Mouse (Mus musculus): ENCODE measurements around the gene Brd1. TPM values are rescaled to one million over a fixed set of nuclear protein-coding genes. Genes with fewer than 3 reads are reported as not detected.

Brd1 gene
- polyA plus RNA-seq, 1 experiment: 35.9 TPM

DNA sequence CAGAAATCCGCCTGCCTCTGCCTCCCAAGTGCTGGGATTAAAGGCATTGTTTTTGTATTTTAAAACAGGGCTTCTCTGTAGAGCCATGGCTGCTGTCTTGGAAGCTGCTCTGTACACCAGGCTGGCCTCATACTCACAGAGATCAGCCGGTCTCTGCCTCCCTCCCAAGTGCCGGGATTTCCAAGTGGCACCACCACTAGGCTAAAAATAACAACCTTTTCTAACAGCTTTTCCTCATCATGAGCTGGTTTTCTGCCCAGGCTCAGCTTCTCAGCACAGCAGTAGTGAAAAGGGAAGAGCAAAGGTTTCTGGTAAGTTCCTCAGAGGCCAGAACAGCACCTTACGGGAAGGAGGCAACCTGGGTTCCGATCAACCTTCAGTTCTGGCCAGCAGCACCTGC, 56.5 kb downstream of the Brd1 start:
- no peak for TF ChIP-seq POLR2A (IDR thresholded peaks at IDR 0.05; ENCODE audit: borderline replicate concordance, extremely low read depth, insufficient read depth, insufficient read length, poor library complexity, severe bottlenecking)
- no peak for TF ChIP-seq CTCF (IDR thresholded peaks at IDR 0.05; ENCODE audit: borderline replicate concordance, extremely low read depth, insufficient read depth, insufficient read length)
- DNase-seq (ENCODE audit: low read depth): no peak

DNA sequence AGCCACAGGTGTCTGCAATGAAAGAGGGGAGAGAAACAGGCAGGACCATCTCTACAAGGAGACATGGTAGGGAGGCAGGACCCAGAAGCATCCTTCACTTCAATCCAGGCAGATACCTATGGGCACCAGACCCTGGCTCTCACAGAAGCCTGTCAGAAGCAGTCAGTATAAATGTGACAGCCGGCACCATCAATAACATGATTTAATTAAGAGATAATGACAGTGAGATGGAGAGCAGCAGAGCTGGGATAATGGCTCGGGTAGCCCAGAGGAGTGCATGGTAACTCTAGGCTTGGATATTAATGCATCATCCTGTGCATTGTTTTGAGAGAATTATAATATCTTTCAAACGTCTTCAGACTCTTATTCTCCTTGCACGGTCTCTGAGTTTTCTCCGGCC, 58.0 kb downstream of the Brd1 start:
- DNase-seq (ENCODE audit: low read depth): peak; percentile 33
- TF ChIP-seq CTCF (IDR thresholded peaks at IDR 0.05; ENCODE audit: borderline replicate concordance, extremely low read depth, insufficient read depth, insufficient read length) (no peak), POLR2A (IDR thresholded peaks at IDR 0.05; ENCODE audit: borderline replicate concordance, extremely low read depth, insufficient read depth, insufficient read length, poor library complexity, severe bottlenecking) (no peak)

DNA sequence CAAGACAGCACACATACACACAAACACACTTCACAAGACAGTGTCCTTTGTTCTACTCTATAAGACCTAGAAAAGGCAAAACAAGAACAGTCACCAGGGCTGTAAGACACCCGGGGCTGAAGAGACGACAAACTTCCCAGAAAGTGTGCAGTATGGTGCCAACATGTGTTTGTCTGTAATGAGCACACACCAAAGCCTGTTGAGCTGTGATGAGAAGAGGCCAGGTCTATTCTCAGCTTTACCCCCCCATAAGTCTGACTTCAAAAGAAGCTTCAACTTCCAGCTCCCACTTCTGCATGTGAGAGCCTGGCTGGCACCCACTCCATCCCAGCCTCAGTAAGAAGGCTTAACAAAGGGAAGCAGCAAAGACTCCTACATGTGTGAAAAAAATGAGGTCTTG, 65.3 kb downstream of the Brd1 start:
- DNase-seq (ENCODE audit: low read depth): no peak

DNA sequence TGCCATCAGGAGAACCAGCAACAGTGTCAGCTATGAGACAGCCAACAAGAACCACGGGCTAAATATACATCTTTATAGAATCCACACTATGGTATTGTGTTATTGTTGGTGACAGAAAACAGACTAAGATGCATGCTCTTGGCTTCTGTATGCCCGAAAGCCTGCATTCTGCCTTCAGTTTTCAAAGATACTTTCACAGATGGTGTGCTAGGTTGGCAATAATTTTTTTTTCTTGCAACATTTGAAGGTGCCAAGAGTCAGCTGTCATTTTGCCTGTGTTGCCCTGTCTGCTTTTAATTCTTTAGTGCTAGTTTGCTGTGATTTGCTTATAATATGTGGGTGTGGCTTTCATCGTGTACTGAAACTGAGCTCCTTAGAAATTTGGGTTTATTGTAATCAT, 66.4 kb downstream of the Brd1 start:
- DNase-seq (ENCODE audit: low read depth): peak; percentile 69
- TF ChIP-seq CTCF (IDR thresholded peaks at IDR 0.05; ENCODE audit: borderline replicate concordance, extremely low read depth, insufficient read depth, insufficient read length) (no peak), POLR2A (IDR thresholded peaks at IDR 0.05; ENCODE audit: borderline replicate concordance, extremely low read depth, insufficient read depth, insufficient read length, poor library complexity, severe bottlenecking) (no peak)

More for the DNA sequence above, 65.3 kb downstream of the Brd1 start:
- TF ChIP-seq POLR2A (IDR thresholded peaks at IDR 0.05; ENCODE audit: borderline replicate concordance, extremely low read depth, insufficient read depth, insufficient read length, poor library complexity, severe bottlenecking) (no peak), CTCF (IDR thresholded peaks at IDR 0.05; ENCODE audit: borderline replicate concordance, extremely low read depth, insufficient read depth, insufficient read length) (no peak)

DNA sequence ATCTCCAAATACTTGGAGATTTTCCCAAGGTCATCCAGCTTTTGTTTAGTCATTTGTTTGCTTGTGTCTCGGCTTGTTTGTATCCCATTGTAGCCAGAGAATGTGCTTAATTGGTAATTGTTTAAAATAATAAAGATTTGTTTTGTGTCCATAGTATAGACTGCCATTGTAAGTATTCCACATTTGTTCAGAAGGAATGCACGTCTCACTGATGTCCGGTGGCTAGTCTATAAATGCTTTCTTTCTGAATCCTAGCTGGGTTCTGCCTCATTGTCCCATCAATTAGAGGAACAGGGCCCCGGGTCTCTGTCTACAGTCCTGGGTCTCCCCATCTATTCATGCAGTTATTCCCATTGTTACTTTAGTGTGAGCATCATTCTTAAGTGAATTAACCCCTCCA, 68.2 kb downstream of the Brd1 start:
- DNase-seq (ENCODE audit: low read depth): no peak
- TF ChIP-seq POLR2A (IDR thresholded peaks at IDR 0.05; ENCODE audit: borderline replicate concordance, extremely low read depth, insufficient read depth, insufficient read length, poor library complexity, severe bottlenecking): no peak

DNA sequence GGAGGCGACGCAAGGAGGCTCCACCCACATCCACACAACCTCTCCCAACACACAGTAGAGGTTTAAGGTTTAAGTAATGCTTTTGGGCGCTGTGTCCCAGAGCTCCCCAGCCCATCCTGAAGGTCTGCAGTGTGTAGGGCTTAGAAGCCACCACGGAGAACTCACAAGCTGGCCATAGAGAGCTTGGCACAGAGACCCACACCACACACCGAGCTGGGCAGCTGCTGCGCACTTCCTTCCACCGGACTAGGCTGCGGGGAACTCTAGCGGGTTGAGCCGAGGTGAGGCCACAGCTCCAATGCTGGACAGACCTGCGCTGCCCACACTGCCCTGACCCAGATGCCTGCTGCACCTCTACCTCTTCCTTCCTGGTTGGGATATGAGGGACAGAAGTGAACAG, 71.0 kb downstream of the Brd1 start:
- no peak for DNase-seq (ENCODE audit: low read depth)
- TF ChIP-seq CTCF (IDR thresholded peaks at IDR 0.05; ENCODE audit: borderline replicate concordance, extremely low read depth, insufficient read depth, insufficient read length) (no peak), POLR2A (IDR thresholded peaks at IDR 0.05; ENCODE audit: borderline replicate concordance, extremely low read depth, insufficient read depth, insufficient read length, poor library complexity, severe bottlenecking) (no peak)

DNA sequence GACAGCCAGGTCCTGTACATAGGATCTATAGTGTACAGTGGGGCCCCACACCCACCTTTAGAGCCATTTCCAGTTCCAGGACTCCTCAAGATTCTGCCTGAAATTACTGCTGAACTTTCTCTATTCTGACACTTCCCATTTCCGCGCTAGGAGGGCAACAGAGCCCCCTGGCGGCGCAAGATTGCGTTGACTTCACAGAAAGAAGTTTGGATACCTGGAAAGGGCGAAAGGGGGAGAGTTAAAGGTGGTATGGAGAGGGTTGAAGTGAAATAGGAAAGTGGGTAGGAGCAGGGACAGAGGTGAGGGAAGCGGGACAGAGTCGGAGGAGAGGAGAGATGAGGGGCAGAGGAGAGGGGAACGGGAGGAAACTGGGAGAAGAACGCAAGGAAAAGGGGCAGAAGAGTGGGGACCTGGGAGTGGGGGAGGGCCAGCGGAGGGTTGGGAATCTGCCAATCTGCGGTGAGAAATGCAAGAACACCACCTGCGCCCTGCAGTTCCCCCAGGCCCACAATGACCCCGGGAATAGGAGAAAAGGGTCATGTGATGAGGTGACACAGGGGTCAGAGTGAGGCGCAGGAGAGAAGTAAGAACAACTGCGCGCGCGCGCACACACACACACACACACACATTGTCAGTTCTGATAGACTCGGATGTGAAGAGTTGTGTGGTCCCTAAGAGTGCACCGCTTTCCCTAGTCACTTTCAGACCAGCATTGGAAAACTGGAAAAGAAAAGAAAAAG, 71.8 kb downstream of the Brd1 start:
- peak; percentile 64 for DNase-seq (ENCODE audit: low read depth)
- TF ChIP-seq CTCF (IDR thresholded peaks at IDR 0.05; ENCODE audit: borderline replicate concordance, extremely low read depth, insufficient read depth, insufficient read length) (peak; percentile 90), POLR2A (IDR thresholded peaks at IDR 0.05; ENCODE audit: borderline replicate concordance, extremely low read depth, insufficient read depth, insufficient read length, poor library complexity, severe bottlenecking) (no peak)

DNA sequence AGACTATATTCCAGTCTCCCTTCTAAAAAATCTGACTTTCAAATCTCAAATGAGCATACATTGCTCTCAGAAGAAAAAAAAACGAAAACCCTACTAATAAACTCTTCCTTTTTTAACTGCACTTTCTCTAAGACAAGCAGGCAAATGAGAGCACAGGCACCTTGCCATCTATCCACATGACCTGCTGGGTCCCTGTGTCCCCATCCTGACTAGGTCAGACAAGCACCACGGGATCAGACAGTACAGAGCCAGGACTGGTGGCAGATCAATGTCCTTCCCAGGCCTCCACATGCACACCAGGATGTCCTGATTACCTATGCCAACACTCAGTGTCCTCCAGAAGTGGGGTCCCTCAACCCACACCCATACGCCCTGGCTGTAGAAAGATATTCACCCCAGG, 72.4 kb downstream of the Brd1 start:
- no peak for DNase-seq (ENCODE audit: low read depth)

DNA sequence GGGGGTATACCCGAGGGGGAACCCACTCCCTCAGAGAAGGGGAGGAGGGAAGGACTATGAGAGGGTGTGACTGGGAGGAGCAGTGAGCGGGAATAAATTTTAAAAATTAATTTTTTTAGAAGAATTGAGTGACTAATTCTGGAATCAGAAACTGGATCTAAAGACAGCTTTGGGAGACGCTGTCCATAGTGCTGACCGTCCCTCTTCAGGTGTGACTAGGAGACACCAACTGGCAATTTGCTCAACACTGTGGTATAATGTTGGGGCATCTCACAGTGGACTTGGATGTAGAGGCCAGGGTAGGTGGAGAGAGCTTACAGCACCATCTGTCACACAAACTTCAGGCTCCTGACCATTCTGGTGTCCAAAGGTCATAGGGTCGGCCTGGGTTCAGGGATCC, 82.0 kb downstream of the Brd1 start:
- no peak for TF ChIP-seq POLR2A (IDR thresholded peaks at IDR 0.05; ENCODE audit: borderline replicate concordance, extremely low read depth, insufficient read depth, insufficient read length, poor library complexity, severe bottlenecking)
- no peak for TF ChIP-seq CTCF (IDR thresholded peaks at IDR 0.05; ENCODE audit: borderline replicate concordance, extremely low read depth, insufficient read depth, insufficient read length)

More for the DNA sequence above, 72.4 kb downstream of the Brd1 start:
- TF ChIP-seq POLR2A (IDR thresholded peaks at IDR 0.05; ENCODE audit: borderline replicate concordance, extremely low read depth, insufficient read depth, insufficient read length, poor library complexity, severe bottlenecking) (no peak), CTCF (IDR thresholded peaks at IDR 0.05; ENCODE audit: borderline replicate concordance, extremely low read depth, insufficient read depth, insufficient read length) (no peak)

DNA sequence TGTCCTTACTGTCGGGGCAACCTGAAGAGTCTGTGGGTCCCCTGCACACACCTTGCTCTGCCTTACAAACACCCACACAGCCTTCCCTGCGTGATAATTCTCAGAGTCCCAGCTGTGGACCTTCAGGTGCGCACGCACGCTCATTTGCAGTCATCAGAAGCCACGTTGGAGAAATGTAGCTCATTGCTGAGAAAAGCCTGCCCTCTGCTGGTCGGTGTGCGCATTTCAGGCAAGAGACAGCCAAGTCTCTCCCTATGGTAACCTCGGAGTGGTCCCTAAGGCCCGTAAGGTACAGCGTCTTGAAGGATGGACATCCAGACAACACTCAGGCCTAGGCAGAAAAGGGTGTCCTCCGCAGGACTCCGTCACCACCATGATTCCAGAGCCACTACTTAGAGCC, 83.0 kb downstream of the Brd1 start:
- DNase-seq (ENCODE audit: low read depth): peak; percentile 86
- TF ChIP-seq POLR2A (IDR thresholded peaks at IDR 0.05; ENCODE audit: borderline replicate concordance, extremely low read depth, insufficient read depth, insufficient read length, poor library complexity, severe bottlenecking) (no peak), CTCF (IDR thresholded peaks at IDR 0.05; ENCODE audit: borderline replicate concordance, extremely low read depth, insufficient read depth, insufficient read length) (peak; percentile 97)

More for the DNA sequence above, 82.0 kb downstream of the Brd1 start:
- no peak for DNase-seq (ENCODE audit: low read depth)

Other genes with a start within 250 kb of the Brd1 start
- not detected in 2 replicates for gene Zdhhc25, start 133.9 kb downstream of the Brd1 start, polyA plus RNA-seq (2012; rRNA removed)
- gene Zbed4, start 17.4 kb upstream of the Brd1 start, polyA plus RNA-seq (2012; rRNA removed): 16.5 and 25.7 TPM in 2 replicates
- 14.2 and 15.4 TPM in 2 replicates for gene Alg12, start 85.1 kb upstream of the Brd1 start, polyA plus RNA-seq (2012; rRNA removed)
- gene Creld2, start 85.4 kb upstream of the Brd1 start, polyA plus RNA-seq (2012; rRNA removed): 41.8 and 48.8 TPM in 2 replicates
- gene Pim3, start 128.0 kb upstream of the Brd1 start, polyA plus RNA-seq (2012; rRNA removed): 14.7 and 18.5 TPM in 2 replicates
- gene Ttll8, start 220.2 kb upstream of the Brd1 start, polyA plus RNA-seq (2012; rRNA removed): 0.25 and 0.26 TPM in 2 replicates
- gene Mlc1, start 244.8 kb upstream of the Brd1 start, polyA plus RNA-seq (2012; rRNA removed): 15.1 and 20.5 TPM in 2 replicates
- not detected in 2 replicates for gene Mov10l1, start 248.7 kb upstream of the Brd1 start, polyA plus RNA-seq (2012; rRNA removed)

Data from brain, embryonic 14.5 days (tissue).